Mouse (Mus musculus) hindbrain, embryonic 14.5 days (tissue): ENCODE data around the gene Sycp2. TPM values are rescaled to one million over a fixed set of nuclear protein-coding genes. Genes with fewer than 3 reads are reported as not detected.
"Not testable (repeated sequence)": the region's sequence is repeated elsewhere in the genome, so short reads cannot be mapped to it uniquely, and the experiment has no call there.

Source experiments
- ATAC-seq: fragments of 200-750 bp; cut with Nextera tagmentation; 2 replicates; pipeline ENCODE4 v1.8.0; 2017; ENCODE audit warnings: moderate number of reproducible peaks, mild to moderate bottlenecking, moderate TSS enrichment, moderate library complexity; ENCODE audit not compliant: low FRiP score
- DNase-seq: peaks from one replicate; pipeline ENCODE4 v3.0.0-alpha.2; 2015; ENCODE audit warnings: low spot score
- H3K27ac ChIP-seq: fragments of 300-500 bp; sonication (generic); 2 replicates; pipeline ENCODE4 v1.5.1; 2014; ENCODE audit warnings: mild to moderate bottlenecking, moderate library complexity
- H3K27me3 ChIP-seq: fragments of 300-500 bp; sonication (generic); 2 replicates; pipeline ENCODE4 v1.6.1; 2014; ENCODE audit warnings: mild to moderate bottlenecking, low read length, mixed read lengths; ENCODE audit not compliant: control insufficient read depth, insufficient read depth
- H3K36me3 ChIP-seq: fragments of 300-500 bp; sonication (generic); replicated peaks from 2 replicates; pipeline ENCODE4 v1.6.1; 2014; ENCODE audit not compliant: control insufficient read depth, insufficient read depth
- H3K4me1 ChIP-seq: fragments of 300-500 bp; sonication (generic); replicated peaks from 2 replicates; pipeline ENCODE4 v1.6.1; 2014; ENCODE audit warnings: antibody characterized with exemption, low read length, mixed read lengths; ENCODE audit not compliant: control insufficient read depth, insufficient read depth
- H3K4me2 ChIP-seq: fragments of 300-500 bp; sonication (generic); replicated peaks from 2 replicates; pipeline ENCODE4 v1.6.1; 2014; ENCODE audit warnings: mild to moderate bottlenecking, moderate library complexity
- H3K4me3 ChIP-seq: fragments of 300-500 bp; sonication (generic); replicated peaks from 2 replicates; pipeline ENCODE4 v1.5.1; 2014; ENCODE audit warnings: mild to moderate bottlenecking, low read length
- H3K9ac ChIP-seq: fragments of 300-500 bp; sonication (generic); 2 replicates; pipeline ENCODE4 v1.6.1; 2014
- H3K9me3 ChIP-seq: fragments of 300-500 bp; sonication (generic); 2 replicates; pipeline ENCODE4 v1.6.1; 2016; ENCODE audit warnings: low read length; ENCODE audit not compliant: control insufficient read depth
- WGBS: fragments of 180-500 bp; shearing (Covaris S2); extraction: QIAGEN DNeasy Blood & Tissue Kit; methylation state at CpG from one replicate; pipeline ENCODE4 v1.1.7; 2014; 5-methylcytosine and 5-hydroxymethylcytosine counted together
- polyA plus RNA-seq: library from polyadenylated mRNA; unstranded; fragments of >200 nt; fragmentation: Nextera tagmentation; extraction: Ambion mirVana; gene quantifications from 2 replicates; pipeline ENCODE4 v1.2.1, GENCODE M21; 2014

Sycp2 gene
- polyA plus RNA-seq, 1 experiment from 2014 or later, result 0.41 TPM

DNA sequence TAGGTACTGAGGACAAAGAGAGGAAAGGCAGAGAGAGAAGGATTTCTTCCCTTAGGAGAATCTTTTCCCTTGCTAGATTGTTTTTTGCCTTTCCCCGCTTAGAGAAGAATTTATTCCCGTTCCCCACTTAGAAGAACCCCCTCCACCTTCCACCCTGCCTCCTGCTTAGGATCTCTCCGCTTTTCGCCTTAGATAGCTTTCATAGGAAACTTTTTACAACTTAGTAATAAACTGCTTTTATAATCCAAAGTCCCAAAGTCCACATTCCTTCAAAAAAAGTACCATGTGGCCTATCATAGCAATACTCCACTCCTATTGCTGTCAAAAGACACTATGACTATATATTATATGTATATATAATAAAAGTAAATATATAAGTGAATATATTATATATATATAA is 64.9 kb downstream of the Sycp2 start:
- Histone ChIP-seq H3K4me3 (no peak overlapping the region), H3K9me3 (no peaks in the 10 kb centered on the region), H3K36me3 (no peaks in the 10 kb centered on the region), H3K27ac (no peak overlapping the region), H3K27me3 (no peaks in the 10 kb centered on the region), H3K4me1 (no peaks in the 10 kb centered on the region), H3K4me2 (no peak overlapping the region), H3K9ac (no peak overlapping the region)
- WGBS, result 79% methylated on average over 4 of the region's 4 CpGs
- DNase-seq (no peak), ATAC-seq (no peak)

DNA sequence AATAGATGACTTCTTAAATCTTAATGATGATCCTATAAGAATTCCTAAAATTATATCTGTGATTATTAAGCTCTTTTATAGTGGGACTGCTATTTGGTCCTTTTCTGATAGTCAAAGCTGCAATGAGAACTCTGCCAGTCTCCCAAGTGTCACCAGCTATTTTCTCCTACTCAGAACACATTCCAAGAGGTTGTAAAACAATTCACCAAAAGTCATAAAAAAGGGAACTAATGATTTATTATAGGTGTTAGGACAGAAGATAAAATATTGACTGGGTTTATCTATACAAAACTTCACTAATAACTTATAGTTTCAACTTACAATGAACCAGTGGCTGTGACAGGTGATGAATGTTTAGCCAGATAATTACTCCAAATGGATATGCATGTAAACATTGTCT is 65.4 kb downstream of the Sycp2 start:
- DNase-seq, H3K36me3 ChIP-seq, ATAC-seq, H3K4me1 ChIP-seq, H3K4me3 ChIP-seq, H3K9ac ChIP-seq, H3K9me3 ChIP-seq, H3K27me3 ChIP-seq, H3K27ac ChIP-seq, H3K4me2 ChIP-seq: not testable (repeated sequence)

DNA sequence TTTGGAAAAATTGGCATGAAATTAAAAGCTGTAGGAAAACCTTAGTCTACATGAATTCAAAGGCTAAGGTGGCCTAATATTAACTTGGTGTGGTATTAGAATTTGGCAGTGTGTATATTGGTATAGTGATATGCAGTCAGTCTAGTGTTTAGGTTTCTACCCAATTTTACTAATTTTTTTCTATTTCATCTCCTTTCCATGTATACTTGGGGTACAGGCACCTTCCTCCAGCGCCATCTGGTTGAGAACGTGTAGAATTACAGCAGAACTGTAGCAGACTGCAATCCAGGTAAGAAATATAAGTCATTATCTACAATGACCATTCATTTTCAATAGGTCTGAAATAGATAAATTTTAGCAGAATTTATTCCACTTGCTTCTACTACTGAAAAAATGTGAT is 68.4 kb downstream of the Sycp2 start:
- H3K4me2 ChIP-seq, result no peak overlapping the region
- no peaks in the 10 kb centered on the region for H3K9me3 ChIP-seq
- peaks cover 13% of the 10 kb centered on the region for H3K36me3 ChIP-seq
- ATAC-seq (no peak), DNase-seq (peak; percentile 42)
- H3K4me1 ChIP-seq, result no peaks in the 10 kb centered on the region
- WGBS, result 4% methylated on average over 2 of the region's 2 CpGs
- H3K27ac ChIP-seq, result no peak overlapping the region
- H3K4me3 ChIP-seq, result no peak overlapping the region
- no peak overlapping the region for H3K9ac ChIP-seq
- no peaks in the 10 kb centered on the region for H3K27me3 ChIP-seq

DNA sequence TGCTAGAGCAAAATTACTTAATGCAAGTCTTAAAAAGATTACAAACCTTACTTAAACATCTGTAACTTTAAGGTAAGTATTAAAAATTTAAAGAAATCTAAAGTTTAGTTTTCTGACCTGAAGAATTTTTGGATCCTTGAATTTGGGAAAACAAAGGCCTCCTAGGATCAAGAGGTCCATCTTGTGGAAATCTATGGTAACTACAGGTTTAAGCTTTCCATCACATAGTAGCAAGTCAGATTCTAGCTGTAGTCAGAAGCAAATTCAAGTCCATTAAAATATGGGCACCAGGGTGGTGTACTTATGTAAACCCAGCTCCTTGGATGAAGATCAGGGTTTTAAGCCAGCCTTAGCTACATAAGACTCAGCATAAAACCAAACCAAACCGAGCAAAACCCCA is 69.6 kb downstream of the Sycp2 start:
- DNase-seq (peak; percentile 72), ATAC-seq (no peak)
- Histone ChIP-seq H3K4me2 (no peak overlapping the region), H3K9ac (no peak overlapping the region), H3K9me3 (no peaks in the 10 kb centered on the region), H3K4me3 (no peak overlapping the region), H3K27me3 (no peaks in the 10 kb centered on the region), H3K27ac (no peak overlapping the region), H3K36me3 (peaks cover 24% of the 10 kb centered on the region), H3K4me1 (no peaks in the 10 kb centered on the region)
- 49% methylated on average over 1 of the region's 1 CpGs for WGBS

DNA sequence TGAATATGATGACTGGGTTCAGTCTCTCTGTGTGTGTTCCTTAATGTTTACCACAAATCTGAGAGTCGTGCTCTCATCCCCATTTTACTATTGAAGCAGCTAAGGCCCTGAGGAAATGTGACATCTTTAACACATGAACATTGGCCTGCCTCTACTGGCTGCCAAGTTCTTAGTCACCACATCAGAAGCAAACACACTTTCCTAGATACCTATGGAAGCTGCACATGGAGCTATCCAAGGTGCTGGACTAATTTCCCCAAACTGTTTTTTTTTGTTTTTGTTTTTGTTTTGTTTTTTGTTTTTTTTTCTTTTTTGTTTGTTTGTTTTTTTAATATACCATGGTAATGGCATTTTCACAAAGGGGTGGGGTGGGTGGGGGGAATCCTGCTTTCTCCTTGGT is 77.5 kb downstream of the Sycp2 start:
- Histone ChIP-seq H3K4me2 (peak overlapping the region; percentile 51), H3K9me3 (no peaks in the 10 kb centered on the region), H3K27ac (no peak overlapping the region), H3K4me1 (peaks cover 33% of the 10 kb centered on the region), H3K9ac (peak overlapping the region; percentile 37), H3K27me3 (no peaks in the 10 kb centered on the region), H3K36me3 (peaks cover 22% of the 10 kb centered on the region), H3K4me3 (no peak overlapping the region)
- ATAC-seq (no peak), DNase-seq (no peak)
- WGBS, result 76% methylated on average over 1 of the region's 1 CpGs

DNA sequence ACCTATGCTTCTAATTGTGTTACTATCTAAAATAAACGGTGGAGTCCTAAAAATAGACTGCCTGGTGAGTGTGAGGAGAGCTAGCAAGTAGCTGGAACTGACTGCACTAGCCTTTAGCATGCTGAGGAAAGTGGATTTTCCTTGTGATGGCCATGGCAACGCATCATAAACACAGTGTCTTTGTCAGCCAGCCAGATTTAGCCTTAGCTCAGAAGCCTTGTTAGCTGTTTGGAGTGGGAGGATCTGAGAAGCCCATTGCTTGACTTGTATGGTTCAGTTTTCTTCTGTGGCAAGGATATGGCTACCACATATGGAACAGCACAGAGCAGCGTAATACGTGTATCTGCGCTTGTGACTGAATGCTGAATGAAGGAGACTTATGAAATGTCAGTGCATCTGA is 77.9 kb downstream of the Sycp2 start:
- peaks cover 33% of the 10 kb centered on the region for H3K4me1 ChIP-seq
- 77% methylated on average over 5 of the region's 5 CpGs for WGBS
- peak overlapping the region; percentile 37 for H3K9ac ChIP-seq
- DNase-seq, result no peak
- H3K9me3 ChIP-seq, result no peaks in the 10 kb centered on the region
- no peak overlapping the region for H3K27ac ChIP-seq
- H3K4me3 ChIP-seq, result peak overlapping the region; percentile 15
- no peak for ATAC-seq
- peak overlapping the region; percentile 51 for H3K4me2 ChIP-seq
- no peaks in the 10 kb centered on the region for H3K27me3 ChIP-seq
- peaks cover 22% of the 10 kb centered on the region for H3K36me3 ChIP-seq

DNA sequence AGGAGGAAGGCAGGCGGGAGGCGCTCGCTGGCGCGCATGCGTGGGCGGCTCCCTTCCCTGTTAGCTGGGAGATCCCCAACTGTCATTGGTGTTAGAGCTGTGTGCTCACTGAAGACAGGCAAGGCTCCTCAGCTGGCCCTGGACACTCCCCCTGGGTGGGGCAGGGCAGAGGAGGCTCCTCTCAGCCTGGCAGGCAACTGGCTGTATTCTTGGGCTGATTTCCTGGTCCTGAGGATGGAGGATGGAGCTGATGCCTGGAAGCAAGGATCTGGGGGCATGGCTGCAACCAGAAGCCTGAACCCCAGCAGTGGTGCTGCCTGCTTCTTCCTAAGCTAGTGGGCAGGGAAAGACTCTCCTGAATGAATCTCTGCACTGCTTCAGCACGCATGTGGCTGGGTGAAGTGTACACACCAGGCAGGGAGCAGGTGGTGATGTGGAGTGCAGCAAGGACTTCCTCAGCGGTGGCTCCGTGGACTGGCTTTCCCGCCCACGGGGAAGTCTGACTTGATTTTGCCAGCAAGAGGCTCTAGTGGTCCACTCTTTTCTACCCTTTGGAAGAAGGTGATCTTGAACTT is 79.9 kb downstream of the Sycp2 start:
- Histone ChIP-seq H3K27ac (peak overlapping the region; percentile 79), H3K9ac (peak overlapping the region; percentile 52), H3K36me3 (peaks cover 8% of the 10 kb centered on the region; the same call in 1 of the 2 replicates), H3K4me2 (peak overlapping the region; percentile 51), H3K4me3 (peak overlapping the region; percentile 26), H3K4me1 (peaks cover 33% of the 10 kb centered on the region), H3K27me3 (no peaks in the 10 kb centered on the region), H3K9me3 (no peaks in the 10 kb centered on the region)
- peak; percentile 92 for ATAC-seq
- 14% methylated on average over 12 of the region's 12 CpGs for WGBS
- peak; percentile 83 for DNase-seq

DNA sequence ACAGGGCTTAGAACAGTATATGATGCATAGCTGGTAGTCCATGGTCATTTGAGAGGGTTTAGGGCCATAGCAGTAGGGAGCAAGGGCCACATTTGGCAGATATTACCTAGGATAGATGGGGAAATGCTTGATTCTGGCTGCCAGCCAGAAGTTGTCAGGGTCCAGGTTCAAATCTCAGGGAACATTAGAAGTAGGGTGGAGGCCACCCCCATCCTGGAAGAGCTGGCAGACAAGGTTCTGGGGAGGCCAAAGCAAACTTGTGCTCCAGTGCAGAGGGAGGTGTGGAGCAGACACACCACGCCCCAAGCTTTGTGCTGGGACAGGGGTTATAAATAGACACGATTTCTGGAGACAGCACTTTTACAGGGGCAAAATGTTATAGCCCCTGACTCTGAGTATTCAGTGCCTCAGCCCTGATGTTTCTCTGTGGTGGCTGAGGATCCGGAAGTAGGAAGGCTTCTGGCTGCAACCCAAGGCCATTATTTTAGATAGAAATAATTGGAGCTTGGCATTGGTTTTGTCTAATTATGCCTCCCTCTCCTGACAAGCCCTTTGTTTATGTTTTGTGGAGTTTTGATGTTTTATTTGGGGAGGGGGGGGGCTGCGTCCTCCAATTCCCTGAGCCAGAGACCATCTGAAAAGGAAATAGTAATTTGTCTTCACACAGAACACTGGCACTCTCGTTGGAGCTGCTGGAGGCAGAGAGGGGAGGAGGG is 80.6 kb downstream of the Sycp2 start:
- peak; percentile 44 for ATAC-seq
- peak; percentile 38 for DNase-seq
- no peaks in the 10 kb centered on the region for H3K27me3 ChIP-seq
- 0 out of 2 replicates have a peak, but pooled peaks cover 2% of the 10 kb centered on the region for H3K36me3 ChIP-seq
- no peak overlapping the region for H3K9ac ChIP-seq
- 25% methylated on average over 5 of the region's 5 CpGs for WGBS
- H3K27ac ChIP-seq, result peak overlapping the region; percentile 79
- no peaks in the 10 kb centered on the region for H3K9me3 ChIP-seq
- peaks cover 33% of the 10 kb centered on the region for H3K4me1 ChIP-seq
- H3K4me2 ChIP-seq, result peak overlapping the region; percentile 51
- no peak overlapping the region; the same call in 1 of the 2 replicates for H3K4me3 ChIP-seq

DNA sequence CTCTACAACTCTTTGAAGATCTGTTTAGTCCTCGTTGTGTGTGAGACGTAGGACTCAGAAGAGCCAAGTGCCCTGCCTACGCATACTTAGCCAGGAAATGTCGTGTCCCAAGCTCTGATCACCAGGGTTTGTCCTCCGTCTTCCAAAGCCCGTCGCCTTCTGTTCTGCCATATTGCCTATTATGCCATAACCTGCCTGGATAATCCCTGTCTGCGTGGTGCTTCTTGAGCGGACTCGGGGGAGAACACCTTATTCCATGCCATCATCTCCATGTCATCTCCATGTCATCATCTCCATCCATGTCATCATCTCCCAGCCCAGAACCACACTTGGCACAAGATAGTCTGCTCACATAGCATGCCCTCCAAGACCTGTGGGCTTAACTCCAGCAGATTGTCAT is 81.4 kb downstream of the Sycp2 start:
- Histone ChIP-seq H3K9ac (no peak overlapping the region), H3K9me3 (no peaks in the 10 kb centered on the region), H3K4me1 (peaks cover 33% of the 10 kb centered on the region), H3K4me2 (no peak overlapping the region), H3K4me3 (no peak overlapping the region), H3K36me3 (no peaks in the 10 kb centered on the region), H3K27me3 (no peaks in the 10 kb centered on the region), H3K27ac (no peak overlapping the region)
- WGBS, result 97% methylated on average over 10 of the region's 10 CpGs
- DNase-seq (no peak), ATAC-seq (no peak)
